Comparison of ENCODE assay signal across 8 mouse cellular contexts in the genomic region with DNA sequence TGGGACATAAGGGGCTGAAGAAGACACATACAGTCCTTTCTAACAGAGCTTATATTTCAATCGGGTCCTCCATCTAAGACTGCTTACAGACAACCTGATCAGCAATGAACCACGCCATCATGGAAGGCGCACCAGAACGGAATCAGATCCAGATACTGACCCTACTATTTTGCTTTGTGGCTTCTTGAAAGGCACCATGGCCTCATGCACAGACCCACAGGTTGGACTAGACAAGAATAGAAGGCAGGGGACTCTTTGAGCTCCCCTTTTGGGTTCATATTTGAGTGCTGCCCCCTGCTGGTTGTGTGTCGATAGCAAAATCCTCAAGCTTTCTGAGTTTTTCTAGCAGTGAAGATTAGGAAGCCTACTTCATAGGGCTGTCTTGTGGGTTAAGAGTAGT.
DNase-seq lines count a peak whose midpoint lies in the region; ATAC-seq and TF ChIP-seq lines count a peak whose summit lies in the region.

No protein-coding gene starts in this region.

- peaks cover 0 to 10% of the 10 kb centered on the region in 2 experiments for H3K36me3 ChIP-seq in CH12.LX (replicated peaks in 1 of 2; ENCODE audit: control insufficient read depth in 1 of 2, insufficient read depth in 1 of 2, low read length in 1 of 2)
- peaks cover 28% of the 10 kb centered on the region for H3K36me3 ChIP-seq in heart, embryonic 12.5 days
- 0 out of 2 replicates have a peak, but pooled peaks cover 9% of the 10 kb centered on the region for H3K36me3 ChIP-seq in kidney, postnatal 0 days (ENCODE audit: insufficient read depth, low read length)
- H3K36me3 ChIP-seq in liver, embryonic 12.5 days, result no peaks in the 10 kb centered on the region
- H3K36me3 ChIP-seq in stomach, embryonic 14.5 days (ENCODE audit: control insufficient read depth, insufficient read depth, low read length), result peaks cover 3% of the 10 kb centered on the region; the same call in 1 of the 2 replicates

- dilution Hi-C loops in CH12.LX (cut with MboI; ENCODE audit: extremely low pct_ligation_motif_present, extremely low pct_unique_long_range_greater_than_20kb, low sequenced_read_pairs), result no loop called here

- H3K4me3 ChIP-seq in CH12.LX (replicated peaks in 1 of 3; ENCODE audit: low read depth in 2 of 3, low read length in 2 of 3, poor library complexity in 1 of 3), result peak overlapping the region; percentile 16 to 44 (median 32)
- no peak overlapping the region for H3K4me3 ChIP-seq in heart, embryonic 12.5 days
- no peak overlapping the region for H3K4me3 ChIP-seq in kidney, postnatal 0 days (replicated peaks; ENCODE audit: low read depth, low read length)
- H3K4me3 ChIP-seq in liver, embryonic 12.5 days, result peak overlapping the region; percentile 30
- H3K4me3 ChIP-seq in stomach, embryonic 14.5 days (ENCODE audit: low read depth, low read length), result peak overlapping the region; percentile 21; the same call in 1 of the 2 replicates

- peak overlapping the region; percentile 39; the same call in 1 of the 2 replicates for H3K9ac ChIP-seq in CH12.LX (ENCODE audit: insufficient read depth, low read depth)
- H3K9ac ChIP-seq in heart, embryonic 12.5 days, result peak overlapping the region; percentile 69
- no peak overlapping the region for H3K9ac ChIP-seq in kidney, postnatal 0 days (ENCODE audit: low read depth, low read length)
- no peak overlapping the region for H3K9ac ChIP-seq in liver, embryonic 12.5 days
- no peak overlapping the region for H3K9ac ChIP-seq in stomach, embryonic 14.5 days (replicated peaks; ENCODE audit: low read depth, low read length)

- no peaks in the 10 kb centered on the region for H3K27me3 ChIP-seq in CH12.LX (replicated peaks)
- no peaks in the 10 kb centered on the region for H3K27me3 ChIP-seq in heart, embryonic 12.5 days (replicated peaks)
- H3K27me3 ChIP-seq in kidney, postnatal 0 days (ENCODE audit: insufficient read depth, low read length), result no peaks in the 10 kb centered on the region
- H3K27me3 ChIP-seq in liver, embryonic 12.5 days (replicated peaks), result peaks cover 16% of the 10 kb centered on the region; the same call in 1 of the 2 replicates
- no peaks in the 10 kb centered on the region for H3K27me3 ChIP-seq in stomach, embryonic 14.5 days (ENCODE audit: control insufficient read depth, insufficient read depth, low read length)

- in situ Hi-C loops in CH12.LX (cut with MboI; ENCODE audit: low pct_ligation_motif_present, low pct_unique_long_range_greater_than_20kb, low sequenced_read_pairs), result loop anchor here (5.0 kb wide), 1 partner anchor 205 kb away; the partner anchor contains the start of gene Samd4

- H3K27ac ChIP-seq in CH12.LX (ENCODE audit: insufficient read depth, low read depth), result no peak overlapping the region
- H3K27ac ChIP-seq in heart, embryonic 12.5 days (ENCODE audit: poor library complexity, severe bottlenecking), result peak overlapping the region; percentile 90
- H3K27ac ChIP-seq in kidney, postnatal 0 days, result no peak overlapping the region
- H3K27ac ChIP-seq in liver, embryonic 12.5 days, result no peak overlapping the region
- 0 out of 2 replicates have a peak overlapping the region, but pooled peaks have one; percentile 21 for H3K27ac ChIP-seq in stomach, embryonic 14.5 days (ENCODE audit: low read length)

- TF ChIP-seq POLR2A in CH12.LX (IDR thresholded peaks at IDR 0.05; ENCODE audit: low read depth, low read length), result no peak

- peak; percentile 91 for DNase-seq in CH12.LX (ENCODE audit: extremely low read depth)
- peak; percentile 62 for DNase-seq in c-Kit-negative CD71-positive TER-119-positive erythroid progenitor cells, embryonic 14.5 days (ENCODE audit: low read depth, low spot score)
- DNase-seq in kidney, postnatal 0 days (ENCODE audit: low spot score), result peak; percentile 84
- DNase-seq in neural tube, embryonic 10.5 days (ENCODE audit: extremely low spot score, low spot score), result peak; percentile 84

- TF ChIP-seq CTCF in CH12.LX (conservative IDR thresholded peaks at IDR 0.05 in 1 of 2, IDR thresholded peaks at IDR 0.05 in 1 of 2; ENCODE audit: low read depth in 2 of 2, low read length in 2 of 2), result peak; percentile 52 to 90; a peak in 3 of 4 replicates
- peak; percentile 89 for TF ChIP-seq CTCF in kidney, postnatal 0 days (IDR thresholded peaks at IDR 0.05; ENCODE audit: low read depth)

- peak; percentile 55 for ATAC-seq in erythroid progenitor cell, adult 5-6 weeks (replicated peaks; ENCODE audit: low FRiP score, poor library complexity, severe bottlenecking)
- ATAC-seq in heart, embryonic 12.5 days (ENCODE audit: insufficient number of reproducible peaks, low FRiP score), result 0 out of 2 replicates have a peak, but pooled peaks have one; percentile 31
- ATAC-seq in kidney, postnatal 0 days (replicated peaks; ENCODE audit: low FRiP score, low read depth), result no peak; the same call in 1 of the 2 replicates
- ATAC-seq in liver, embryonic 12.5 days, result 0 out of 2 replicates have a peak, but pooled peaks have one; percentile 14
- peak; percentile 14; the same call in 1 of the 2 replicates for ATAC-seq in stomach, embryonic 14.5 days (ENCODE audit: insufficient number of reproducible peaks, insufficient read depth, low FRiP score, low read depth)

- peak; percentile 67 for TF ChIP-seq RAD21 in CH12.LX (IDR thresholded peaks at IDR 0.05; ENCODE audit: low read depth, low read length)

- peak overlapping the region; percentile 96 for H3K4me2 ChIP-seq in CH12.LX (ENCODE audit: insufficient read depth, low read depth, poor library complexity, severe bottlenecking)
- peak overlapping the region; percentile 66 for H3K4me2 ChIP-seq in heart, embryonic 12.5 days
- peak overlapping the region; percentile 70 for H3K4me2 ChIP-seq in kidney, postnatal 0 days (ENCODE audit: low read length)
- peak overlapping the region; percentile 66 for H3K4me2 ChIP-seq in liver, embryonic 12.5 days
- peak overlapping the region; percentile 59 for H3K4me2 ChIP-seq in stomach, embryonic 14.5 days (replicated peaks; ENCODE audit: low read depth, low read length)

- no peaks in the 10 kb centered on the region for H3K9me3 ChIP-seq in CH12.LX (replicated peaks; ENCODE audit: low read length)
- H3K9me3 ChIP-seq in heart, embryonic 12.5 days (replicated peaks), result no peaks in the 10 kb centered on the region
- H3K9me3 ChIP-seq in kidney, postnatal 0 days (replicated peaks; ENCODE audit: low read length), result no peaks in the 10 kb centered on the region
- no peaks in the 10 kb centered on the region for H3K9me3 ChIP-seq in liver, embryonic 12.5 days (replicated peaks)
- no peaks in the 10 kb centered on the region for H3K9me3 ChIP-seq in stomach, embryonic 14.5 days (ENCODE audit: control insufficient read depth, low read depth, low read length)

- WGBS in heart, embryonic 12.5 days, result 27% methylated on average over 5 of the region's 5 CpGs
- 39% methylated on average over 5 of the region's 5 CpGs for WGBS in kidney, postnatal 0 days
- 20% methylated on average over 5 of the region's 5 CpGs for WGBS in liver, embryonic 12.5 days (ENCODE audit: insufficient replicate concordance)
- WGBS in stomach, embryonic 14.5 days, result 31% methylated on average over 5 of the region's 5 CpGs

- TF ChIP-seq EP300 in CH12.LX (IDR thresholded peaks at IDR 0.05; ENCODE audit: low read length), result no peak

- H3K4me1 ChIP-seq in CH12.LX (ENCODE audit: control insufficient read depth in 1 of 2, insufficient read depth in 2 of 2), result peaks cover 7 to 61% of the 10 kb centered on the region in 2 experiments
- H3K4me1 ChIP-seq in heart, embryonic 12.5 days (replicated peaks), result peaks cover 64% of the 10 kb centered on the region
- no peaks in the 10 kb centered on the region for H3K4me1 ChIP-seq in kidney, postnatal 0 days (replicated peaks; ENCODE audit: insufficient read depth, low read length)
- peaks cover 17% of the 10 kb centered on the region for H3K4me1 ChIP-seq in liver, embryonic 12.5 days
- H3K4me1 ChIP-seq in stomach, embryonic 14.5 days (ENCODE audit: control insufficient read depth, insufficient read depth, low read length), result peaks cover 9% of the 10 kb centered on the region

- no peaks in the 10 kb centered on the region for H3K79me2 ChIP-seq in CH12.LX (replicated peaks; ENCODE audit: control insufficient read depth, extremely low read depth, insufficient read depth, poor library complexity, severe bottlenecking)

TF ChIP-seq in CH12.LX, 34 proteins besides CTCF, POLR2A, EP300 and RAD21 (continues in another document):
- TF ChIP-seq POLR2AphosphoS2 (IDR thresholded peaks at IDR 0.05; ENCODE audit: low read depth, low read length) (no peak), RCOR1 (conservative IDR thresholded peaks at IDR 0.05; ENCODE audit: low read depth, low read length) (no peak), SIN3A (IDR thresholded peaks at IDR 0.05; ENCODE audit: low read length) (no peak), IRF4 (IDR thresholded peaks at IDR 0.05; ENCODE audit: low read depth, low read length) (no peak), CHD2 (IDR thresholded peaks at IDR 0.05; ENCODE audit: low read length) (no peak), ETS1 (conservative IDR thresholded peaks at IDR 0.05; ENCODE audit: low read depth, low read length) (no peak), MXI1 (IDR thresholded peaks at IDR 0.05; ENCODE audit: low read depth, low read length) (no peak), ZC3H11A (IDR thresholded peaks at IDR 0.05; ENCODE audit: low read depth, low read length) (peak; percentile 49; the same call in 1 of the 2 replicates), ZMIZ1 (IDR thresholded peaks at IDR 0.05; ENCODE audit: low read depth, low read length) (no peak), UBTF (IDR thresholded peaks at IDR 0.05; ENCODE audit: low read depth, low read length) (no peak), KAT2A (IDR thresholded peaks at IDR 0.05; ENCODE audit: insufficient replicate concordance, low read length) (no peak), MYC (IDR thresholded peaks at IDR 0.05; ENCODE audit: low read depth, low read length) (0 out of 2 replicates have a peak, but pooled peaks have one; percentile 31), ZNF384 (IDR thresholded peaks at IDR 0.05; ENCODE audit: low read depth, low read length) (no peak), TBP (conservative IDR thresholded peaks at IDR 0.05; ENCODE audit: low read depth, low read length) (0 out of 2 replicates have a peak, but pooled peaks have one; percentile 23), SMC3 (IDR thresholded peaks at IDR 0.05; ENCODE audit: low read depth, low read length) (peak; percentile 83), GABPA (IDR thresholded peaks at IDR 0.05; ENCODE audit: insufficient replicate concordance, low read depth, low read length) (no peak), CHD1 (IDR thresholded peaks at IDR 0.05; ENCODE audit: low read depth, low read length) (no peak), JUND (conservative IDR thresholded peaks at IDR 0.05; ENCODE audit: low read depth, low read length) (0 out of 2 replicates have a peak, but pooled peaks have one; percentile 31), MEF2A (IDR thresholded peaks at IDR 0.05; ENCODE audit: borderline replicate concordance, low read depth, low read length) (peak; percentile 59; the same call in 1 of the 2 replicates), E2F4 (IDR thresholded peaks at IDR 0.05; ENCODE audit: insufficient replicate concordance, low read depth, low read length) (no peak), USF2 (conservative IDR thresholded peaks at IDR 0.05; ENCODE audit: low read depth, low read length) (no peak)

Comparison
In these comparisons a context has a peak if more than half of its experiments do, and no peak if none do; other contexts are left out.
1. H3K27ac ChIP-seq: peak in heart, embryonic 12.5 days (single experiment) and stomach, embryonic 14.5 days (single experiment); none in CH12.LX (single experiment), kidney, postnatal 0 days (single experiment) and liver, embryonic 12.5 days (single experiment).
2. H3K4me3 ChIP-seq: peak in CH12.LX (3 of 3), liver, embryonic 12.5 days (single experiment) and stomach, embryonic 14.5 days (single experiment); none in heart, embryonic 12.5 days (single experiment) and kidney, postnatal 0 days (single experiment).
3. H3K9ac ChIP-seq: peak in CH12.LX (single experiment) and heart, embryonic 12.5 days (single experiment); none in kidney, postnatal 0 days (single experiment), liver, embryonic 12.5 days (single experiment) and stomach, embryonic 14.5 days (single experiment).
4. Peak in every context shown above with its lines, with median percentiles within 50 percentile points of each other: DNase-seq and H3K4me2 ChIP-seq.